Mouse (Mus musculus): ENCODE data around the gene Lsm3.

GRCm38 (mm10) chr6:91532661-91533060 lies 16.9 kb downstream of the Lsm3 start:
- TF ChIP-seq POLR2A (IDR thresholded peaks at IDR 0.05; ENCODE audit: low read depth, low read length) (no peak), CTCF (IDR thresholded peaks at IDR 0.05; ENCODE audit: borderline replicate concordance, insufficient read depth, low read length) (no peak)
